Mouse (Mus musculus) liver, adult 10 weeks (tissue): ENCODE data around the gene Trpc7. TPM values are rescaled to one million over a fixed set of nuclear protein-coding genes. Genes with fewer than 3 reads are reported as not detected.

Experiments used
- polyA plus RNA-seq: library from polyadenylated mRNA; stranded (reverse); fragments of 350-450 nt; fragmentation: Illumina TruSeq; extraction: RNeasy Lipid Tissue Mini Kit (QIAGEN cat#74804); gene quantifications from one replicate; pipeline ENCODE4 v1.2.3, GENCODE M21; 2014; ENCODE audit warnings: low read depth, low replicate concordance

Trpc7 gene
- polyA plus RNA-seq, result not detected

DNA sequence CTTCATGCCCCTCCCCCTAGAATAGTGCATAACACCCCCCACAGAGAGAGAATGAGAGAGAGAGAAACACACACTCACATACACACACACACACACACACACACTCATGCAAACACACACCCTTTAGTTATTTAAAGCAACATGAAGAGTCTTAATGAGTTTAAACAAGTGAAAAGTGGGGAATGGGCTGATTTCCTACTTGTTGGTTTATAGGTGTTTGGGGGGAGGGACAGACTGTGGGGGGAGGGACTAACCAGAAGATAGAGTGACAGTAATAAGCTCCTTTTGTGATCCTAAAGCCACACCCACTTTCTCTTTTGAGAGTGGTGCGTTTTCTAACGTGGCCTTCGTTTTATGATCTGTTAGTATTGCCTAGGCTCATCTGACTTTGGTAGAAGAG lies at the start of gene Trpc7:
Gene Trpc7, minus strand, starts transcription at position 101 of the 400 bp plus-strand sequence.

DNA sequence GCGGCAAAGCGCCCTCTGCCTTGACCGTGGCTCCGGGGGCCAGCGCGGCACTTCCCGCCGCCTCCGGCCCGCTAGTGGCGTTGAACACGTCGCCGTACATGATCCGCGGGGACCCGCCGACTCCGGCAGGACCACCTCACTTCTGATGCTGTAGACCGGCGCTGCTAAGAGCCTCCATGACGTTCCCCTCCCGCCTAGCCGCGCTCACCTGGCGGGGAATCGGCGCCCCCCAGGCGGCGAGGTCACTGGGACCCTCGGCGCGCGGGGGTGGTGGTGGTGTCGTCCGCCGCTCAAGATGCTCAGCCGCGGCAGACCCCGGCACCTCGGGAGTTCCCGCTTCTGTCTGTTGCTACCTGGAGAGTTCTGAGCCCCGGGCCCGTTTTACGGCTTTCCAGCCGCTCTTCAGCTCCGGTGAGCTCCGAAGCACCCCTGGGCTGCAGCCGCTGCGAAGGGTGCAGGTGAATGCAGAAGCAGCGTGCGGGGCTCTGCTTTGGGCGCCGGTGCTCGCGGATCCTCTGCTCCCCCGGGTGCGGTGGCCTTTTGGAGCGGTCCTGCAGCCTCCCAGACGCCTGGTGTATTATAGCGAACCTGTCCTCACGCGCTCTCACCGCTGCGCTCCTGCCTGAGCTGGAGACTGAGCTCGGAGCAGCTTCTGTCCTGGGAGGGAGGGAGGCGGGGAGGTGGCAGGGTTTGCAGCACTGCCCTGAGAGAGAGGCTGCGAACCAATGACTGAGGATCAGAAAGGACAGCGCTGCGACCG lies 142.4 kb downstream of the Trpc7 start, which contains the start of gene Gm45623:
Gene Gm45623, minus strand, starts transcription at position 636 of the 760 bp plus-strand sequence.

Other genes with a start within 250 kb of the Trpc7 start
- gene Smad5, start 193.0 kb downstream of the Trpc7 start, polyA plus RNA-seq, result 13.3 TPM
- not detected for gene Gm45623, start 142.2 kb downstream of the Trpc7 start, polyA plus RNA-seq